Mouse (Mus musculus): Measurements from ENCODE around the gene Ccl24. TPM values are rescaled to one million over a fixed set of nuclear protein-coding genes. Genes with fewer than 3 reads are reported as not detected.
A peak's percentile ranks its signal among the peaks of the same experiment; 100 is the strongest.
"Not testable (repeated sequence)": the region's sequence is repeated elsewhere in the genome, so short reads cannot be mapped to it uniquely, and the experiment has no call there.

The Ccl24 gene
- polyA plus RNA-seq (2015; fragmentation: Nextera tagmentation; extraction: Ambion mirVana): 3.1 and 3.4 TPM in 2 replicates

GRCm38 (mm10) chr5:135573006-135573405, at the start of gene Ccl24:
TSS of gene Ccl24 (minus strand) at chr5:135573049.
- H3K27me3 ChIP-seq: no peaks in the 10 kb centered on the region
- no peak within 1 kb of the TSS for H3K4me3 ChIP-seq
- 91% methylated on average over 6 of the region's 6 CpGs for WGBS
- H3K9ac ChIP-seq: no peak within 1 kb of the TSS
- H3K36me3 ChIP-seq: no peaks in the 10 kb centered on the region
- no peak for ATAC-seq (ENCODE audit: low read depth)
- H3K4me2 ChIP-seq: no peak within 1 kb of the TSS
- no peaks in the 10 kb centered on the region for H3K9me3 ChIP-seq
- no peak within 1 kb of the TSS for H3K27ac ChIP-seq (replicated peaks)
- H3K4me1 ChIP-seq (replicated peaks): no peaks in the 10 kb centered on the region

GRCm38 (mm10) chr5:135621725-135622124, 48.9 kb upstream of the Ccl24 start:
- ATAC-seq (ENCODE audit: low read depth): no peak
- Histone ChIP-seq H3K4me1 (replicated peaks) (no peaks in the 10 kb centered on the region), H3K27ac (replicated peaks) (no peak overlapping the region), H3K9ac (no peak overlapping the region), H3K4me2 (no peak overlapping the region), H3K27me3 (no peaks in the 10 kb centered on the region), H3K36me3 (no peaks in the 10 kb centered on the region), H3K9me3 (no peaks in the 10 kb centered on the region), H3K4me3 (no peak overlapping the region)
- 86% methylated on average over 10 of the region's 10 CpGs for WGBS

- Histone ChIP-seq H3K4me1 (replicated peaks) (no peaks in the 10 kb centered on the region), H3K4me3 (no peak overlapping the region), H3K9me3 (no peaks in the 10 kb centered on the region), H3K4me2 (no peak overlapping the region), H3K9ac (no peak overlapping the region), H3K36me3 (no peaks in the 10 kb centered on the region), H3K27me3 (no peaks in the 10 kb centered on the region), H3K27ac (replicated peaks) (no peak overlapping the region)
- no peak for ATAC-seq (ENCODE audit: low read depth)
- 87% methylated on average over 9 of the region's 9 CpGs for WGBS
Observed at GRCm38 (mm10) chr5:135620526-135620925, 47.7 kb upstream of the Ccl24 start.

GRCm38 (mm10) chr5:135619741-135620140, 46.9 kb upstream of the Ccl24 start:
- H3K36me3 ChIP-seq; H3K4me2 ChIP-seq; H3K9ac ChIP-seq; H3K4me1 ChIP-seq (replicated peaks); ATAC-seq (ENCODE audit: low read depth); H3K27me3 ChIP-seq; H3K4me3 ChIP-seq; H3K9me3 ChIP-seq; H3K27ac ChIP-seq (replicated peaks): not testable (repeated sequence)
- WGBS: 86% methylated on average over 10 of the region's 10 CpGs

GRCm38 (mm10) chr5:135609794-135610193, 36.9 kb upstream of the Ccl24 start:
- WGBS: 71% methylated on average over 4 of the region's 4 CpGs
- H3K4me3 ChIP-seq: no peak overlapping the region
- H3K4me1 ChIP-seq (replicated peaks): no peaks in the 10 kb centered on the region

GRCm38 (mm10) chr5:135607581-135607980, 34.7 kb upstream of the Ccl24 start:
- Histone ChIP-seq H3K27me3 (no peaks in the 10 kb centered on the region), H3K9ac (no peak overlapping the region), H3K9me3 (peaks cover 21% of the 10 kb centered on the region), H3K4me2 (no peak overlapping the region), H3K4me3 (no peak overlapping the region), H3K4me1 (replicated peaks) (no peaks in the 10 kb centered on the region), H3K36me3 (no peaks in the 10 kb centered on the region), H3K27ac (replicated peaks) (no peak overlapping the region)
- no peak for ATAC-seq (ENCODE audit: low read depth)
- WGBS: 62% methylated on average over 1 of the region's 1 CpGs

More at GRCm38 (mm10) chr5:135609794-135610193, 36.9 kb upstream of the Ccl24 start:
- H3K27ac ChIP-seq (replicated peaks): no peak overlapping the region
- no peak overlapping the region for H3K4me2 ChIP-seq
- no peak overlapping the region for H3K9ac ChIP-seq
- H3K9me3 ChIP-seq: peaks cover 15% of the 10 kb centered on the region
- H3K27me3 ChIP-seq: no peaks in the 10 kb centered on the region
- ATAC-seq (ENCODE audit: low read depth): no peak
- no peaks in the 10 kb centered on the region for H3K36me3 ChIP-seq

- H3K9me3 ChIP-seq: peaks cover 21% of the 10 kb centered on the region
- not testable (repeated sequence) for H3K36me3 ChIP-seq; H3K4me3 ChIP-seq; ATAC-seq (ENCODE audit: low read depth); H3K4me1 ChIP-seq (replicated peaks); H3K27ac ChIP-seq (replicated peaks); H3K9ac ChIP-seq; H3K4me2 ChIP-seq; H3K27me3 ChIP-seq
- no CpG with 5 or more reads among the region's 1 CpGs for WGBS
Observed at GRCm38 (mm10) chr5:135606717-135607116, 33.9 kb upstream of the Ccl24 start.

- not testable (repeated sequence) for H3K4me3 ChIP-seq; H3K4me2 ChIP-seq; H3K4me1 ChIP-seq (replicated peaks); H3K9ac ChIP-seq; ATAC-seq (ENCODE audit: low read depth); H3K36me3 ChIP-seq; H3K27me3 ChIP-seq; H3K27ac ChIP-seq (replicated peaks)
- no CpG with 5 or more reads among the region's 1 CpGs for WGBS
- peaks cover 21% of the 10 kb centered on the region for H3K9me3 ChIP-seq
Observed at GRCm38 (mm10) chr5:135604643-135605042, 31.8 kb upstream of the Ccl24 start.

- Histone ChIP-seq H3K36me3 (no peaks in the 10 kb centered on the region), H3K4me2 (no peak overlapping the region), H3K27me3 (no peaks in the 10 kb centered on the region), H3K9me3 (peaks cover 2% of the 10 kb centered on the region; the same call in 1 of the 2 replicates), H3K4me1 (replicated peaks) (no peaks in the 10 kb centered on the region), H3K9ac (no peak overlapping the region), H3K4me3 (no peak overlapping the region), H3K27ac (replicated peaks) (no peak overlapping the region)
- 78% methylated on average over 12 of the region's 12 CpGs for WGBS
- ATAC-seq (ENCODE audit: low read depth): no peak
Observed at GRCm38 (mm10) chr5:135589996-135590784, 17.3 kb upstream of the Ccl24 start.

GRCm38 (mm10) chr5:135587764-135588163, 14.9 kb upstream of the Ccl24 start:
- Histone ChIP-seq H3K4me3 (no peak overlapping the region), H3K36me3 (no peaks in the 10 kb centered on the region), H3K4me1 (replicated peaks) (no peaks in the 10 kb centered on the region), H3K4me2 (no peak overlapping the region), H3K27me3 (no peaks in the 10 kb centered on the region), H3K9me3 (peaks cover 2% of the 10 kb centered on the region; the same call in 1 of the 2 replicates), H3K9ac (no peak overlapping the region), H3K27ac (replicated peaks) (no peak overlapping the region)
- no peak for ATAC-seq (ENCODE audit: low read depth)
- 88% methylated on average over 4 of the region's 4 CpGs for WGBS

- Histone ChIP-seq H3K27ac (replicated peaks) (no peak overlapping the region), H3K4me1 (replicated peaks) (no peaks in the 10 kb centered on the region), H3K4me3 (no peak overlapping the region), H3K36me3 (no peaks in the 10 kb centered on the region), H3K4me2 (no peak overlapping the region), H3K9ac (no peak overlapping the region), H3K27me3 (no peaks in the 10 kb centered on the region), H3K9me3 (no peaks in the 10 kb centered on the region)
- 93% methylated on average over 8 of the region's 8 CpGs for WGBS
- ATAC-seq (ENCODE audit: low read depth): no peak
Observed at GRCm38 (mm10) chr5:135585691-135586090, 12.8 kb upstream of the Ccl24 start.

GRCm38 (mm10) chr5:135582330-135582729, 9.5 kb upstream of the Ccl24 start:
- WGBS: 88% methylated on average over 4 of the region's 4 CpGs
- Histone ChIP-seq H3K27ac (replicated peaks) (no peak overlapping the region), H3K36me3 (no peaks in the 10 kb centered on the region), H3K4me3 (no peak overlapping the region), H3K4me2 (no peak overlapping the region), H3K9ac (no peak overlapping the region), H3K9me3 (0 out of 2 replicates have a peak, but pooled peaks cover 6% of the 10 kb centered on the region), H3K27me3 (no peaks in the 10 kb centered on the region), H3K4me1 (replicated peaks) (no peaks in the 10 kb centered on the region)
- ATAC-seq (ENCODE audit: low read depth): no peak

- H3K4me2 ChIP-seq: no peak overlapping the region
- H3K4me3 ChIP-seq: no peak overlapping the region
- H3K4me1 ChIP-seq (replicated peaks): no peaks in the 10 kb centered on the region
- 82% methylated on average over 10 of the region's 10 CpGs for WGBS
- no peaks in the 10 kb centered on the region for H3K36me3 ChIP-seq
- H3K9ac ChIP-seq: no peak overlapping the region
- 0 out of 2 replicates have a peak, but pooled peaks cover 6% of the 10 kb centered on the region for H3K9me3 ChIP-seq
- H3K27ac ChIP-seq (replicated peaks): no peak overlapping the region
- no peaks in the 10 kb centered on the region for H3K27me3 ChIP-seq
- ATAC-seq (ENCODE audit: low read depth): 0 out of 2 replicates have a peak, but pooled peaks have one; percentile 36
Observed at GRCm38 (mm10) chr5:135579331-135579751, 6.5 kb upstream of the Ccl24 start.

Measured in neural tube, embryonic 13.5 days (tissue).